Mouse (Mus musculus) heart, postnatal 0 days (tissue): ENCODE results near the gene Slc35f3.

Experiments used
- CTCF ChIP-seq: IDR thresholded peaks from 2 replicates; pipeline ENCODE4 v1.5.1; 2016; ENCODE audit warnings: antibody characterized with exemption, control low read depth, low read depth
- EP300 ChIP-seq: IDR thresholded peaks from 2 replicates; pipeline ENCODE4 v1.6.1; 2016; ENCODE audit warnings: antibody characterized with exemption, low read depth

- TF ChIP-seq CTCF (no peak), EP300 (no peak)
These were observed 82.9 kb downstream of the Slc35f3 start for GRCm38 (mm10) chr8:126381299-126381698.
